Mouse (Mus musculus): ENCODE measurements at regions not wholly inside any gene's neighbourhood (a gene's known extent, or its start where the extent isn't known, plus 50 kb on each side); places are given as distances from the start of the nearest gene placed in this dataset.

GRCm38 (mm10) chr5:119542836-119543235 lies 127.6 kb upstream of the Tbx3 start:
- Histone ChIP-seq H3K79me3 (ENCODE audit: low read depth) (no peaks in the 10 kb centered on the region), H3K27me3 (ENCODE audit: control insufficient read depth, insufficient read depth, insufficient read length) (no peaks in the 10 kb centered on the region), H3ac (ENCODE audit: control insufficient read depth, insufficient read length, low read depth) (no peak overlapping the region), H3K36me3 (ENCODE audit: control insufficient read depth, insufficient read depth) (no peaks in the 10 kb centered on the region), H3K4me3 (ENCODE audit: insufficient read depth, poor library complexity, severe bottlenecking) (no peak overlapping the region), H3K79me2 (ENCODE audit: control insufficient read depth, insufficient read depth) (no peaks in the 10 kb centered on the region)
- TF ChIP-seq FOSL1 (IDR thresholded peaks at IDR 0.05; ENCODE audit: insufficient read depth, low read length, poor library complexity, severe bottlenecking), result no peak
- no peak for TF ChIP-seq CEBPB (IDR thresholded peaks at IDR 0.05; ENCODE audit: low read depth)
- TF ChIP-seq MAX (IDR thresholded peaks at IDR 0.05), result no peak
- TF ChIP-seq MYOD1 (IDR thresholded peaks at IDR 0.05; ENCODE audit: control insufficient read depth, insufficient read length, low read depth), result no peak
- TF ChIP-seq MYOG (IDR thresholded peaks at IDR 0.05; ENCODE audit: control insufficient read depth, extremely low read depth, insufficient read length), result no peak
- TF ChIP-seq CTCF (IDR thresholded peaks at IDR 0.05; ENCODE audit: control insufficient read depth, insufficient read depth, insufficient read length), result no peak
- no peak for TF ChIP-seq USF1 (IDR thresholded peaks at IDR 0.05; ENCODE audit: low read depth)

GRCm38 (mm10) chr5:119543716-119544115 lies 126.8 kb upstream of the Tbx3 start:
- no peaks in the 10 kb centered on the region for H3K36me3 ChIP-seq (ENCODE audit: control insufficient read depth, insufficient read depth)
- TF ChIP-seq MYOG (IDR thresholded peaks at IDR 0.05; ENCODE audit: control insufficient read depth, extremely low read depth, insufficient read length), result no peak
- TF ChIP-seq CTCF (IDR thresholded peaks at IDR 0.05; ENCODE audit: control insufficient read depth, insufficient read depth, insufficient read length), result no peak
- no peak for TF ChIP-seq MYOD1 (IDR thresholded peaks at IDR 0.05; ENCODE audit: control insufficient read depth, insufficient read length, low read depth)
- no peak for TF ChIP-seq USF1 (IDR thresholded peaks at IDR 0.05; ENCODE audit: low read depth)
- no peak for TF ChIP-seq FOSL1 (IDR thresholded peaks at IDR 0.05; ENCODE audit: insufficient read depth, low read length, poor library complexity, severe bottlenecking)
- no peak for TF ChIP-seq MAX (IDR thresholded peaks at IDR 0.05)
- no peak for TF ChIP-seq CEBPB (IDR thresholded peaks at IDR 0.05; ENCODE audit: low read depth)
- no peak overlapping the region for H3K4me3 ChIP-seq (ENCODE audit: insufficient read depth, poor library complexity, severe bottlenecking)
- no peak overlapping the region for H3ac ChIP-seq (ENCODE audit: control insufficient read depth, insufficient read length, low read depth)
- no peaks in the 10 kb centered on the region for H3K27me3 ChIP-seq (ENCODE audit: control insufficient read depth, insufficient read depth, insufficient read length)
- no peaks in the 10 kb centered on the region for H3K79me3 ChIP-seq (ENCODE audit: low read depth)
- H3K79me2 ChIP-seq (ENCODE audit: control insufficient read depth, insufficient read depth), result no peaks in the 10 kb centered on the region

GRCm38 (mm10) chr5:119544681-119545080 lies 125.8 kb upstream of the Tbx3 start:
- H3K27me3 ChIP-seq (ENCODE audit: control insufficient read depth, insufficient read depth, insufficient read length), result no peaks in the 10 kb centered on the region
- no peak overlapping the region for H3ac ChIP-seq (ENCODE audit: control insufficient read depth, insufficient read length, low read depth)
- H3K79me2 ChIP-seq (ENCODE audit: control insufficient read depth, insufficient read depth), result no peaks in the 10 kb centered on the region
- no peaks in the 10 kb centered on the region for H3K36me3 ChIP-seq (ENCODE audit: control insufficient read depth, insufficient read depth)
- TF ChIP-seq CTCF (IDR thresholded peaks at IDR 0.05; ENCODE audit: control insufficient read depth, insufficient read depth, insufficient read length), result no peak
- TF ChIP-seq FOSL1 (IDR thresholded peaks at IDR 0.05; ENCODE audit: insufficient read depth, low read length, poor library complexity, severe bottlenecking), result no peak
- no peak for TF ChIP-seq MYOG (IDR thresholded peaks at IDR 0.05; ENCODE audit: control insufficient read depth, extremely low read depth, insufficient read length)
- TF ChIP-seq MYOD1 (IDR thresholded peaks at IDR 0.05; ENCODE audit: control insufficient read depth, insufficient read length, low read depth), result no peak
- no peak for TF ChIP-seq CEBPB (IDR thresholded peaks at IDR 0.05; ENCODE audit: low read depth)
- TF ChIP-seq USF1 (IDR thresholded peaks at IDR 0.05; ENCODE audit: low read depth), result no peak
- TF ChIP-seq MAX (IDR thresholded peaks at IDR 0.05), result no peak
- no peak overlapping the region for H3K4me3 ChIP-seq (ENCODE audit: insufficient read depth, poor library complexity, severe bottlenecking)
- H3K79me3 ChIP-seq (ENCODE audit: low read depth), result no peaks in the 10 kb centered on the region

DNA sequence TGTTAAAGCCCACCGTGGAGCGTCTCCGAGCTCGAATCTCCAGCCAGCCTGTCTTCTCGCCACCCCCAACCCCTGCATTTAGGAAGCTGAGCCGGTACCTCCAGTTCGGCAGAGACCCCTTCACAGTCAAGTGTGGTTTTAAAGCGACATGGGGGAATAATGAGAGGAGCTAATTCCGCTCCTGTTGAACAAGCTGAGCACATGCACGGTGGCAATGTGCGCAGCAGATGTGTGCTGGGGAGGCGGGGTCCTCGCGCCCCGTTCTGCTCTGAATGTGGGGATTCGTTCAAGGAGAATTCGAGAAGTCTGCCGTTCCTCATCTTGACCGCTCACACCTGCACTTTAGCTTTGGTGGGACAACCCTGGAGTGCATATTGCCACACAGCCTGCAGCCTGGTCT lies 123.4 kb upstream of the Tbx3 start:
- TF ChIP-seq MYOG (IDR thresholded peaks at IDR 0.05; ENCODE audit: control insufficient read depth, extremely low read depth, insufficient read length) (no peak), MYOD1 (IDR thresholded peaks at IDR 0.05; ENCODE audit: control insufficient read depth, insufficient read length, low read depth) (no peak), CTCF (IDR thresholded peaks at IDR 0.05; ENCODE audit: control insufficient read depth, insufficient read depth, insufficient read length) (no peak), FOSL1 (IDR thresholded peaks at IDR 0.05; ENCODE audit: insufficient read depth, low read length, poor library complexity, severe bottlenecking) (no peak), MAX (IDR thresholded peaks at IDR 0.05) (no peak), CEBPB (IDR thresholded peaks at IDR 0.05; ENCODE audit: low read depth) (no peak), USF1 (IDR thresholded peaks at IDR 0.05; ENCODE audit: low read depth) (no peak)
- Histone ChIP-seq H3K27me3 (ENCODE audit: control insufficient read depth, insufficient read depth, insufficient read length) (no peaks in the 10 kb centered on the region), H3K79me2 (ENCODE audit: control insufficient read depth, insufficient read depth) (no peaks in the 10 kb centered on the region), H3ac (ENCODE audit: control insufficient read depth, insufficient read length, low read depth) (no peak overlapping the region), H3K36me3 (ENCODE audit: control insufficient read depth, insufficient read depth) (no peaks in the 10 kb centered on the region), H3K79me3 (ENCODE audit: low read depth) (no peaks in the 10 kb centered on the region), H3K4me3 (ENCODE audit: insufficient read depth, poor library complexity, severe bottlenecking) (no peak overlapping the region)

- Histone ChIP-seq H3ac (ENCODE audit: control insufficient read depth, insufficient read length, low read depth) (no peak overlapping the region), H3K27me3 (ENCODE audit: control insufficient read depth, insufficient read depth, insufficient read length) (no peaks in the 10 kb centered on the region), H3K36me3 (ENCODE audit: control insufficient read depth, insufficient read depth) (no peaks in the 10 kb centered on the region), H3K4me3 (ENCODE audit: insufficient read depth, poor library complexity, severe bottlenecking) (no peak overlapping the region), H3K79me3 (ENCODE audit: low read depth) (no peaks in the 10 kb centered on the region), H3K79me2 (ENCODE audit: control insufficient read depth, insufficient read depth) (no peaks in the 10 kb centered on the region)
- no peak for TF ChIP-seq FOSL1 (IDR thresholded peaks at IDR 0.05; ENCODE audit: insufficient read depth, low read length, poor library complexity, severe bottlenecking)
- no peak for TF ChIP-seq USF1 (IDR thresholded peaks at IDR 0.05; ENCODE audit: low read depth)
- TF ChIP-seq CEBPB (IDR thresholded peaks at IDR 0.05; ENCODE audit: low read depth), result no peak
- TF ChIP-seq MYOD1 (IDR thresholded peaks at IDR 0.05; ENCODE audit: control insufficient read depth, insufficient read length, low read depth), result no peak
- TF ChIP-seq MAX (IDR thresholded peaks at IDR 0.05), result no peak
Measured at GRCm38 (mm10) chr5:119550916-119551315, 119.6 kb upstream of the Tbx3 start.

GRCm38 (mm10) chr5:119553469-119553868 lies 117.0 kb upstream of the Tbx3 start:
- no peaks in the 10 kb centered on the region for H3K79me2 ChIP-seq (ENCODE audit: control insufficient read depth, insufficient read depth)
- H3K36me3 ChIP-seq (ENCODE audit: control insufficient read depth, insufficient read depth), result no peaks in the 10 kb centered on the region
- TF ChIP-seq USF1 (IDR thresholded peaks at IDR 0.05; ENCODE audit: low read depth) (no peak), FOSL1 (IDR thresholded peaks at IDR 0.05; ENCODE audit: insufficient read depth, low read length, poor library complexity, severe bottlenecking) (no peak), CTCF (IDR thresholded peaks at IDR 0.05; ENCODE audit: control insufficient read depth, insufficient read depth, insufficient read length) (no peak), CEBPB (IDR thresholded peaks at IDR 0.05; ENCODE audit: low read depth) (no peak), MYOG (IDR thresholded peaks at IDR 0.05; ENCODE audit: control insufficient read depth, extremely low read depth, insufficient read length) (no peak), MYOD1 (IDR thresholded peaks at IDR 0.05; ENCODE audit: control insufficient read depth, insufficient read length, low read depth) (no peak), MAX (IDR thresholded peaks at IDR 0.05) (no peak)
- H3K79me3 ChIP-seq (ENCODE audit: low read depth), result no peaks in the 10 kb centered on the region
- H3ac ChIP-seq (ENCODE audit: control insufficient read depth, insufficient read length, low read depth), result no peak overlapping the region
- H3K4me3 ChIP-seq (ENCODE audit: insufficient read depth, poor library complexity, severe bottlenecking), result no peak overlapping the region
- H3K27me3 ChIP-seq (ENCODE audit: control insufficient read depth, insufficient read depth, insufficient read length), result no peaks in the 10 kb centered on the region
